Comparison of ENCODE assay signal across 19 mouse cellular contexts in genomic region chr10:99211503-99212265, GRCm38 (mm10). TPM values are rescaled to one million over a fixed set of nuclear protein-coding genes. Genes with fewer than 3 reads are reported as not detected.
DNase-seq lines count a peak whose midpoint lies in the region; ATAC-seq lines count a peak whose summit lies in the region.
"Had no signal": no experiment of that assay in that cellular context is flagged by ENCODE, and none has a peak within 500 bp of the region (broad histone marks: within the 10 kb centered on the region; RNA-seq: fewer than 3 reads in every experiment).

No protein-coding gene starts in this region.

- no peak overlapping the region for H3K4me2 ChIP-seq in intestine, embryonic 16.5 days (ENCODE audit: low read depth, low read length)
- H3K4me2 ChIP-seq: forebrain, embryonic 13.5 days; heart, embryonic 13.5 days; midbrain, embryonic 13.5 days; neural tube, embryonic 15.5 days had no signal

- DNase-seq in 416B (ENCODE audit: low read depth), result peak; percentile 63
- DNase-seq in gastrocnemius, adult 8-10 months (ENCODE audit: low spot score in 2 of 2), result no peak
- no peak for DNase-seq in spleen, adult 12 weeks (ENCODE audit: low spot score)
- no peak for DNase-seq in lung, postnatal 10 days
- DNase-seq: cerebellum, adult 11 months; cerebellum, postnatal 25 days; heart, postnatal 36 days; lung, adult 18-20 months; lung, postnatal 4 days; thymus, adult 2 months had no signal

- H3K9me3 ChIP-seq in intestine, embryonic 16.5 days (ENCODE audit: control insufficient read depth, low read length), result no peaks in the 10 kb centered on the region
- H3K9me3 ChIP-seq: forebrain, embryonic 13.5 days; heart, embryonic 13.5 days; midbrain, embryonic 13.5 days; neural tube, embryonic 15.5 days had no signal

- H3K4me1 ChIP-seq in intestine, embryonic 16.5 days (ENCODE audit: control insufficient read depth, insufficient read depth, low read length), result peaks cover 6% of the 10 kb centered on the region; the same call in 1 of the 2 replicates
- H3K4me1 ChIP-seq: forebrain, embryonic 13.5 days; midbrain, embryonic 13.5 days; neural tube, embryonic 15.5 days had no signal

- H3K9ac ChIP-seq in intestine, embryonic 16.5 days (ENCODE audit: low read depth, low read length), result no peak overlapping the region
- H3K9ac ChIP-seq: forebrain, embryonic 13.5 days; heart, embryonic 13.5 days; midbrain, embryonic 13.5 days; neural tube, embryonic 15.5 days had no signal

- no peak overlapping the region for H3K4me3 ChIP-seq in intestine, embryonic 16.5 days (ENCODE audit: low read length)
- H3K4me3 ChIP-seq: forebrain, embryonic 13.5 days; heart, embryonic 13.5 days; midbrain, embryonic 13.5 days; myocyte; neural tube, embryonic 15.5 days had no signal

- ATAC-seq in CD4-positive, CD25-positive, alpha-beta regulatory T cell, adult 4 months, result peak; percentile 79
- peak; percentile 94 for ATAC-seq in intestine, embryonic 16.5 days
- peak; percentile 88 for ATAC-seq in megakaryocyte progenitor cell, adult 5-6 weeks (replicated peaks; ENCODE audit: poor library complexity)
- ATAC-seq: forebrain, embryonic 13.5 days; hindbrain, postnatal 0 days; midbrain, embryonic 13.5 days had no signal

- WGBS in intestine, embryonic 16.5 days, result 77% methylated on average over 9 of the region's 9 CpGs

- 0 out of 2 replicates have a peak overlapping the region, but pooled peaks have one; percentile 2 for H3K27ac ChIP-seq in intestine, embryonic 16.5 days (ENCODE audit: low read length)
- H3K27ac ChIP-seq: forebrain, embryonic 13.5 days; heart, embryonic 13.5 days; hindbrain, postnatal 0 days; midbrain, embryonic 13.5 days; neural tube, embryonic 15.5 days had no signal

- H3K27me3 ChIP-seq in intestine, embryonic 16.5 days (replicated peaks; ENCODE audit: control insufficient read depth, insufficient read depth, low read length), result no peaks in the 10 kb centered on the region
- H3K27me3 ChIP-seq: forebrain, embryonic 13.5 days; heart, embryonic 13.5 days; midbrain, embryonic 13.5 days; neural tube, embryonic 15.5 days had no signal

- H3K36me3 ChIP-seq in intestine, embryonic 16.5 days (ENCODE audit: control insufficient read depth, insufficient read depth, low read length), result no peaks in the 10 kb centered on the region
- H3K36me3 ChIP-seq: heart, embryonic 13.5 days; midbrain, embryonic 13.5 days; neural tube, embryonic 15.5 days had no signal

RNA-seq across cellular contexts. Expression of gene Dusp6, which starts 51.3 kb away (rescaled TPM):
- 10 to 100 TPM; 23.4 to 38.0 TPM for polyA plus RNA-seq in CD4-positive, CD25-positive, alpha-beta regulatory T cell, adult 4 months (2017; shearing (Covaris generic))
- polyA plus RNA-seq in intestine, embryonic 16.5 days (2015; fragmentation: Nextera tagmentation; extraction: Ambion mirVana), result 37.2 and 37.5 TPM in 2 replicates
- total RNA-seq in megakaryocyte progenitor cell, adult 5-6 weeks (2015), result 23.6 and 24.7 TPM in 2 replicates
- 19.7 and 19.9 TPM in 2 replicates for total RNA-seq in megakaryocyte progenitor cell, adult 5-6 weeks (2017)
- total RNA-seq in gastrocnemius, adult 8-10 months (2022), result 1 to 10 TPM; 7.3 to 9.8 (median 8.5) TPM
